Mouse (Mus musculus): ENCODE measurements at regions not wholly inside any gene's neighbourhood (a gene's known extent, or its start where the extent isn't known, plus 50 kb on each side); places are given as distances from the start of the nearest gene placed in this dataset.

DNA sequence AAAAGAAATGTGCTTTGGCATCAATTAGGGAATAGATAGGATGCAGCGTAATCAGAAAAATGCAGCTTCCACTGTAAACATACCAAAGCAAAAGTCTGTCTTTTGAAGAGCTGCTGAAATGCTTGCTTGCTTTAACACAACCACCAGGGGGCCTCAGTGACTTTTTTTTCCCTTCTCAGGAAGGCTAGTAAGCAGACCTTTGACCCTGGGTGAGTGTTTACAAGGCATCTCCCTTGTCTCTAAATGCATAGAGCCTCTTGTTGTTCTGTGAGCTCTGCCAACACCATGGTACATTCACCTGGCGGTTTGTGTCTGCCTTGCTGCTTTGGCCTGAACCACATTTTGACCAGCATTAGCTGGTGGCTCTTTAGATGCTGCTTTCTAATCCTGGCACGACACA, 191.9 kb upstream of the C9orf72 start:
- no peak for DNase-seq (ENCODE audit: low spot score in 2 of 2)

DNA sequence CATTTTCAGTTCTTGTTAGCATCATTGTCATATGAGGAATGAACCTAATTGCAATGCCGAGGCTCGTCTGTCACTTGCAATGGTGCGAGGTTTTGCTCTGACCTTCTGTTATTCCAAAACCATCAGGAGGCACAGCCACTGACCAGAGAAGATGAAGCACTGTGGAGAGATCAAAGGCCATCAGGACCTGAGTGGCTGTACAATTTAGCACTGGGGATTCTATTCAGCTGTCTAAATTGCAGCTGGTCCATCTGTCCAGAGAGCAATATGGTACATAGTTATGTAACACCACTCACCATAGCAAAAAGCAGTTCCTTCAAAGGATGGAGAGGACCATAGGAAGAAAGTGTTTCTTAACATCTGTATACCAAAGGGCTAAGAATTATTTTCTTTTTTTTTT, 187.5 kb upstream of the C9orf72 start:
- DNase-seq (ENCODE audit: low spot score in 2 of 2) = no peak

DNA sequence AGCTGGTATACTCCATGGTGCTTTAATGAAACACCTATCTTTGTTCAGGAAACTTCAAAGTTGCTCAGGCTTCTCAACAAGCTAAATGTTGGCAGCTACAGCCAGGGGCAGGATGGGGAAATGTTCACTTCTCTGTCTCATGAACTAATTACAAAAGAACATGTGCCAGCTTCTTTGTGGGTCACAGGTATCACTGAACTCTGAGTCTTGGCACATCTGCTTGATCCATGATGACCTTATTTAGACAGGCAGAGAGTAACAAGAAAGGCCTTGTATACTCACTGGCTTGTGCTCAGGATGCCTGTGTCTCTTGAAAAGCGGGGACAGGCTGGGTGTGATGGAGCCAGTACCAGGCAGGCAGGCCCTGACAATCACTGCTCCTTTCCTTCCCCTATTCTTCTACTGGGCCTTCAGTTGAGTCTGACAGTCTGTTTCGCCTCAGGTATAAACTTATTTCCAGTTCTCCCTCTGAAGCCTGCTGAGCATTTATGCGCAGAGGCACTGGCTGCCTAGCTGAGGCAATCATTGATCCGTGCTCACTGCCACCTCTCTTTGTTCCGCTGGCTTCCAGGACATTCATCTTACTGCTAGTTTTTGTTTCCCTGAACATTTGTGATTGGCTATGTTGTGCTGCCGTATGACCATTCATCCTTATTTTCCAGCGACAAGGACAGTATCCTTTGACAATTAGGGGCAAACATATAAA, 179.5 kb upstream of the C9orf72 start:
- DNase-seq (ENCODE audit: low spot score in 2 of 2) = no peak

DNA sequence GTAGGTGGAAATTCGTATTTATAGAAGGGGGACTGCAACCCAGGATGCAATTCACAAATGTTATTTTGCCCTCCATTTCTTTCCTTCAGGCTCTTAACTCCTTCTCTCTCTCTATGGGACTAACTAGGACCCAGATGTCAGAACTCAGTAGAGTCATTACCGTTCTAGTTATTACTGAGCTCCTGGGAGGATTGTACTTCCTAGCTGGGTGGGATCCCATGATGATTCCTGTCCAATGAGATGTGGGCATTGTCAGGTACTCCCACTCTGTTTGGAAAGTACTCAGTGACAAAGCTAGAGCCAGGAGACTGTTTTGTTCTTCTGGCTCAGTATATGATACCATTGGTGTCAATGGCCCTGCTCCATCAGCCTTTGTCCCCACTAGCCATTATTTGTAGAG, 178.1 kb upstream of the C9orf72 start:
- no peak for DNase-seq (ENCODE audit: low spot score in 2 of 2)

- DNase-seq (ENCODE audit: low spot score in 2 of 2) = no peak
Observed at GRCm38 (mm10) chr4:35403594-35403993, 177.6 kb upstream of the C9orf72 start.

DNA sequence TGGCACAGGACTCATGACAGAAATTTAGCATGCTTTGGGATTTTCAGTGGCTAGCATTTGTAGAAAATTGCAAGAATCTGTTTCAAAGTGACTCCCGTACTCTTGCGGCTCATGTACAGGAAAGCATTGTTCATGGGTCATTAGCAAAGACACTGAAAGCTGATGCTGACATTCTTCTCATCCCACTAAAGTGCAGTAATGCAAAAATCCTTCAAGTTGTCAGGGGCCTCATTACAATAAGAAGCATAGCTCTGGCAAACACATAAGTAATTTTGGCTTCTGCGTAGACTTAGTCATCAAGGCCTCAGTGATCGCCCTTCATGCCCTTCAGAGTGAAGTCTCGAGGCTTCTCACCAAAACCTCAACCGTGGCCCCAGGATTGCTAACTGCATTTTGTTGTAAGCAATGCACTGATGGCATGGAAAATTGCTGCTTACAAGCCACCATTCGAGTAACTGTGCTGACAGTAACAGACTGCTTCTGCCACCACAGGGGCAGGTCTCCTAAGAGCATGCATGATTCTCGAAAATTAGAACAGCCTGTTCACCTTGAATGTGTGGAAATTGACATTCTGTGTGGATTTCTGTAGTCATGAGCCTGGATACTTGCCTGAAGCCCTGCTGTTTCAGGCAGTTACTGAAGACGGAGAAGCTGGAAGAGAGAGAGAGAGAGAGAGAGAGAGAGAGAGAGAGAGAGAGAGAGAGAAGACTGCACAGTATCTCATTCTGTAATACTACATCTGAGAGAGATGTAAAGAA, 176.6 kb upstream of the C9orf72 start:
- no peak for DNase-seq (ENCODE audit: low spot score in 2 of 2)

DNA sequence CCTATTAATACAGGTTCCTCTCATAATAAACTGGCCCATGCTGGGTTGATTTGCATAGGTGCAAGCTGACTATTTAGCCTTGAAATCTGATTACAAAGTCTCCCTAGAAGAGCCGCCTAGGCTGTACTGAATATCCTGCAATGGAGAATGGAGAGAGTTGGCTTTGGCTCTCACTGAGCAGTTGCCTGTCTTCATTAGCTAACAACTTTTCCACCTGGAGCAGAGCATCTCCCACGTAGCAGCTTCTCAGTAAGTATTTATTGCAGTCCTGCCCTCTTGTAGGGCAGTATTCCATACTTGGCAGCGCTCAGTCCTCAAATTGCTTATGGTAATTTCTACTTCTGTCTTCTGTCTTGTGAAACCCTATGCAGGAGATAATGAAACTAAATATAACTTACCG, 175.8 kb upstream of the C9orf72 start:
- DNase-seq (ENCODE audit: low spot score in 2 of 2) = no peak

GRCm38 (mm10) chr4:35400511-35400910, 174.5 kb upstream of the C9orf72 start:
- no peak for DNase-seq (ENCODE audit: low spot score in 2 of 2)

DNA sequence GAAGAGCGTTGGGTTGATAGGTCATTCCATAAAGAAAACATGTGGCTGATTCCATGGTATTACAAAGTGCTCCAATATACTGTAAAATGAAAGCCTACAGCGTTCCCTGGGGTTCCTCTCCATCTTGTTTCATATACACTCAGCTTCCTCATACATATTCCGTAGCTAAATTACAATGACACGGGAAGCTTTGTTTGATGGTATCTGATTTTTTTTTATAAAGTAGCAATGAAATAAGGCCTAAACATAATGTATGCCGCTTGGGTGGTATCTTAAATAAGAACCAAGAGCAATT, 169.6 kb upstream of the C9orf72 start:
- DNase-seq (ENCODE audit: low spot score in 2 of 2) = no peak

- no peak for DNase-seq (ENCODE audit: low spot score in 2 of 2)
Observed at GRCm38 (mm10) chr4:35394821-35395582, 169.0 kb upstream of the C9orf72 start.

- DNase-seq (ENCODE audit: low spot score in 2 of 2) = no peak
Observed at GRCm38 (mm10) chr4:35375791-35376190, 149.8 kb upstream of the C9orf72 start.

DNA sequence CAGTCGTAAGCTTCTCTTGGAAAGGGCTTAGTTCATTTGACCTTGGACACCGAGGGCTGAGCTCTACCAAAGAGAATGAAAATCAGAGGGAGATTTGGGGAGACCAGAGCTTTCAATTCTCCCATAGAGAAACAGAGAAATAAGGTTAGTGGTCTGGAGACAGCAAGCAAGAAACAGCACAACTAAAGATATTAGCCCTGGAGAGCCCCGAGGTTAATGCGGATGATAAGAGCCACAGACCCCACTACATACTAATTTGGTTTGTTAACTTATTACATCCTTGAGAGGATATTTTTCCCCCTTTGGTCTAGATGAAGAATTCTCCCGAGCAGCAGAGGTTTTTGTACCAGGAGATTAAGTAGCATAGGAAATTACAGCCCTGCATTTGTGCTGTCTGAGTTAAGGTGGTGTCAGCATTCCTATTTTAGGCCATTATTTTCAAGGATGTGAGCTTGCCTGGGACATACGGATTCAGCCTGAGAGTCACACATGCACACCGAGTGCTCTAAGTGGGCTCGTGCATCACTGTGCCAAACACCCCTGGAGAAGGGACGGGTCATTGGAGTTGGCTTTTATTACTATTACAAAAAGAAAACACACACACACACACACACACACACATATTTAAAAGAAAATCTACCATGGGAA, 147.4 kb upstream of the C9orf72 start:
- no peak for DNase-seq (ENCODE audit: low spot score in 2 of 2)

DNA sequence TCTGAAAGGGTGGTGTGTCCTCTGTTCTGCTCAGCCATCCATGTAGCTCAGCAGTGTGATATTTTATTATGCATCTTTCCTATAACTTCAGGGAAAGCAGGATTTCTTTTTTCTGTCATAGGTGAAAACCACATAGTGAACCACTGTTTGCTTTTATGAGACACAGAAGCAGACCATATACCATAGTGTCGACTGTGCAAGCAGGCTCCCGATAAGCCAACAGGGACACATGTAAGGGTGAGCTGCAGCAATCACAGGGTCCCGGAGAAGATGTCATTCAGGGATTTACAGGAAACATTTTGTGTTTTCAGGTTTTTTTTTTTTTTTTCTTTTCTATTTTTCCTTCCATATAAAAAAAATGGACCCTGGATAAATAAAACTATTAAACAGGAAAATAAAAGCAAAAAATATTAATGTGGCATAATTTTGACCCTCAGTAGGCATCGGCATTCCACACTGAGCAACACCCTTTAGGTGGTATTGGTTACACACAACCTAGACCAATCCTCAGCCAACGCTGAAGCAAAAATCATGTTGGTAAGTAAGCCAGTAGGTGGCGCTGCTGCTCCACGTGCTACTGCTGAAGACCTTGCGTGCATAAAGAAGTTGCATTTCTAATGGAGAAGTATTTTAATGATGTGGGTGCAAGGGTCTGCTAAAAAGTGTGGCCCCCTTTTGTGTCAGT, 146.7 kb upstream of the C9orf72 start:
- DNase-seq (ENCODE audit: low spot score in 2 of 2) = peak; percentile 38 to 55

DNA sequence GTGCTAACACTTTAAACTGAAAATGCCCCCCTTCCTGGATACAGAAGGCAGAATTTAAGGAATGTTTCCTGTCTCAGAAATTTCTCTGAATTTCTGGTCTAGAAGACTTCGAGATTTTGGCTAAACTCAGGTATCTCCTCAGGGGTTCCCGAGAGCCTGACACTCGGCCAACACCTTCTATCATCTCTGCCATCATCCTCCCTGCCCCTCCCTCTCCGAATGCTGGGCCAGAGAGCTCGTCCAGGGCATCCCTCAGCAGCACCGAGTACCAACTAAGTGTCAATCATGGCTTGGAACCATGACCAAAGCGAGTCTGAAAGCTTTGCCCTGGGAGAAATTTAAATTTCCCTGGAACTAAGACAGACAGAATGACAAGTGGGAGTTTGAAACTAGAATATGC, 138.2 kb upstream of the C9orf72 start:
- DNase-seq (ENCODE audit: low spot score in 2 of 2) = no peak

- no peak for DNase-seq (ENCODE audit: low spot score in 2 of 2)
Observed at GRCm38 (mm10) chr4:35362176-35362575, 136.2 kb upstream of the C9orf72 start.

- DNase-seq (ENCODE audit: low spot score in 2 of 2) = no peak
Observed at GRCm38 (mm10) chr4:35359376-35359775, 133.4 kb upstream of the C9orf72 start.

GRCm38 (mm10) chr4:35356904-35357563, 131.1 kb upstream of the C9orf72 start:
- no peak for DNase-seq (ENCODE audit: low spot score in 2 of 2)

DNA sequence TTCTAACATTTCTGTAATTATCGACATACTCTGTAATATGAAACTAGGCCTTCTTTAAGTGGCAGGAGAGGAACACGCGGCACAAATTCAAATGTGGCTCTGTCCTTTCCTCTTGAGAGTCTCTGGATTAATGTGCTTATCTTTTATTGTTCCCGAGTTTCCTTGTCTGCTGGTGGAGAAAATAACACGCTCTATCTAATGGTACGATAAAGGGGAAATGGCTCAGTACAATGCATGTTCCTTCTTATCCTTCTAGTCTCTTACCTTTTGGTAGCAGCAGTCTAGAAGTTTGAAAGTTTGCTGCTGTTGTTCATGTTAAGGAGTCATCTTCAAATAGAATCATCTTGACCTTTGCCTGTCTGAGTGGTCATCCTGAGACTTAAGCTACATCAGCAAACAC, 130.1 kb upstream of the C9orf72 start:
- DNase-seq (ENCODE audit: low spot score in 2 of 2) = no peak

- DNase-seq (ENCODE audit: low spot score in 2 of 2) = no peak
Observed at GRCm38 (mm10) chr4:35354046-35354445, 128.1 kb upstream of the C9orf72 start.

GRCm38 (mm10) chr4:35352606-35353005, 126.6 kb upstream of the C9orf72 start:
- no peak for DNase-seq (ENCODE audit: low spot score in 2 of 2)

DNA sequence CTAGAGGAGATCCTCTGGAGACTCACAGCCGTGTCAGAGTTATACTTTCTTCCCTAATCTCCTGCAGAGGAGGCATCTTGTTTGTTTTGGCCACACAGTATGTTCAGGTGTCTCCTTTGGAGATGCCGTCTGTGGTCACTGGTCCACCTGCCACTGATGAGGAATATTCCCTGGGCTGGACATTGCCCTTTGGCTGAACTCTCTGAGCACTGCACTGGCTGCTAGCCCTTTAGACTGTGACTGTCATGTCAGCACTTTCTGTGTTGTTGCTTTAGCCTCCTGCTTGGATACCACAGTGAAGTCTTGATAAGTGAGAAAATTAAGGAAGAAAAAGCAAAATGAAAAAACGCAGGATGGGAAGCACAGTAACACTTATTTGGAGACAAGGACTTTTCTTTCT, 124.5 kb upstream of the C9orf72 start:
- no peak for DNase-seq (ENCODE audit: low spot score in 2 of 2)

Data from urinary bladder, postnatal 36 days (tissue).